Mouse (Mus musculus) lung, adult 2 months (tissue): ENCODE data around the gene Asgr2. TPM values are rescaled to one million over a fixed set of nuclear protein-coding genes. Genes with fewer than 3 reads are reported as not detected.
A peak's percentile ranks its signal among the peaks of the same experiment; 100 is the strongest.

ENCODE experiments used
- DNase-seq: peaks from one replicate; pipeline ENCODE4 v3.0.0; 2022
- H3K4me1 ChIP-seq: fragments of 200-500 bp; 2 replicates; pipeline ENCODE4 v1.6.1; 2011; ENCODE audit warnings: low read length; ENCODE audit not compliant: control insufficient read depth, insufficient read depth
- H3K4me3 ChIP-seq: fragments of 200-500 bp; replicated peaks from 2 replicates; pipeline ENCODE3; 2011; ENCODE audit warnings: low read depth, mild to moderate bottlenecking, control low read depth, low read length; ENCODE audit errors: extremely low read depth
- CTCF ChIP-seq: fragments of 200-500 bp; IDR thresholded peaks from 2 replicates; pipeline ENCODE4 v1.5.1; 2011; ENCODE audit warnings: mild to moderate bottlenecking, low read length, control low read depth; ENCODE audit not compliant: insufficient read depth
- POLR2A ChIP-seq: fragments of 200-500 bp; IDR thresholded peaks from 2 replicates; pipeline ENCODE4 v1.6.1; 2011; ENCODE audit warnings: low read depth, mild to moderate bottlenecking, control low read depth, low read length, borderline replicate concordance; ENCODE audit errors: extremely low read depth
- WGBS: fragments of 180-500 bp; shearing (Covaris S2); methylation state at CpG from one replicate; pipeline ENCODE4 v1.1.7; 2018; 5-methylcytosine and 5-hydroxymethylcytosine counted together
- polyA plus RNA-seq: library from polyadenylated mRNA; depleted of rRNA; stranded (reverse); fragments of >200 nt; gene quantifications from 2 replicates; pipeline ENCODE4 v1.2.3, GENCODE M21; 2012; rRNA removed

Asgr2 gene
- polyA plus RNA-seq = 0.51 and 0.52 TPM in 2 replicates

DNA sequence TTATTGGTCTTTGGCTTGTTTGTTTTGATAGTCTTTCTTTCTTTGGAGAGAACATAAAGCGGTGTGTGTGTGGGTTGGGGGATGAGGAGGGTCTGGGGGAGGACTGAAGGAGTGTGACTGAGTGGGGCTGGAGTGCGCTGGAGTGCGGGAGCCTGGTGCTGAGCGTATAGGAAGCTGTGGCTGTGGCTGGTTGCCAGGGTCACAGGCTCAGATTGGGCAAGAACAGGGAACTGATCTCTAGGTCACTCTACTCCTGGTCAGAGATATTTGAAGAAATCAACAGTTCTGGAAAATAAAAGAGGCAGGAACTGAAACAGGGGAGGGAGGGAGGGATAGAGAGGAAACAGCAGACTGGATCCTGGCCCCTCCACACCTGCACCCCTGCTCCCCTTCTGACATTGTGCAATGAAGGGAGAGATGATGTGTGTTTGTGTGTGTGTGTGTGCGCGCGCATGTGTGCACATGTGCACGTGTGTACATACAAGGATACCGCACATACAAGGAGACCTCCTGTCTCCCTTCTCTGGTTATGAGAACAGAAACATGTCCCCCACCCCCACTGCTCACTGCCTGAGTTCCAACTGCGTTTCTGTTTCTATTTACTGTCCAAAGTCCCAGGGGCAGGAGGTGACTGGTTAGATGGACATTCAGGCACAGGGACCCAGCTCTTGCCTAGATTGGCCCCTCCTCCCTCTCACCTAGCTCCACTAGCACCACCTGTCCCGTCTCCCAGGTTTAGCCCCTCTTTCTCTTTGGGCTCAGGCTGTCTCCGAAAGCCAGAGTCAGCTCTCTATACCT lies at the start of gene Asgr2:
Asgr2 (plus strand) TSS at position 659 of the 798 bp plus-strand sequence.
- Histone ChIP-seq H3K4me3 (no peak within 1 kb of the TSS), H3K4me1 (no peaks in the 10 kb centered on the region)
- 60% methylated on average over 12 of the region's 12 CpGs for whole genome bisulfite sequencing
- peak; percentile 27 for DNase-seq
- TF ChIP-seq CTCF (no peak), POLR2A (no peak)

- WGBS = 88% methylated on average over 7 of the region's 7 CpGs
- H3K4me1 ChIP-seq = no peaks in the 10 kb centered on the region
- no peak for DNase-seq
- TF ChIP-seq POLR2A = no peak
- no peak for TF ChIP-seq CTCF
- no peak overlapping the region for H3K4me3 ChIP-seq
These were observed 48.8 kb upstream of the Asgr2 start for GRCm38 (mm10) chr11:70043665-70044064.

GRCm38 (mm10) chr11:70045435-70045834 lies 47.0 kb upstream of the Asgr2 start:
- 41% methylated on average over 9 of the region's 9 CpGs for WGBS
- no peaks in the 10 kb centered on the region for H3K4me1 ChIP-seq
- TF ChIP-seq POLR2A (no peak), CTCF (no peak)
- no peak overlapping the region for H3K4me3 ChIP-seq
- DNase-seq = no peak

GRCm38 (mm10) chr11:70049366-70049765 lies 43.1 kb upstream of the Asgr2 start:
- TF ChIP-seq CTCF (no peak), POLR2A (no peak)
- Histone ChIP-seq H3K4me3 (no peak overlapping the region), H3K4me1 (no peaks in the 10 kb centered on the region)
- no peak for DNase-seq
- WGBS = 53% methylated on average over 6 of the region's 6 CpGs

GRCm38 (mm10) chr11:70049816-70050215 lies 42.6 kb upstream of the Asgr2 start:
- Histone ChIP-seq H3K4me1 (no peaks in the 10 kb centered on the region), H3K4me3 (no peak overlapping the region)
- TF ChIP-seq POLR2A = no peak
- no peak for TF ChIP-seq CTCF
- 60% methylated on average over 10 of the region's 10 CpGs for WGBS
- DNase-seq = no peak

- WGBS = 50% methylated on average over 7 of the region's 7 CpGs
- Histone ChIP-seq H3K4me3 (no peak overlapping the region), H3K4me1 (no peaks in the 10 kb centered on the region)
- no peak for TF ChIP-seq POLR2A
- TF ChIP-seq CTCF = no peak
- DNase-seq = no peak
These were observed 39.3 kb upstream of the Asgr2 start for GRCm38 (mm10) chr11:70053156-70053555.

- no peak for TF ChIP-seq POLR2A
- no peak for TF ChIP-seq CTCF
- no peaks in the 10 kb centered on the region for H3K4me1 ChIP-seq
- DNase-seq = no peak
- WGBS = 86% methylated on average over 10 of the region's 10 CpGs
- no peak within 1 kb of the TSS for H3K4me3 ChIP-seq
These were observed 38.4 kb upstream of the Asgr2 start, which contains the start of gene Asgr1 for GRCm38 (mm10) chr11:70053898-70054570. Gene Asgr1, plus strand, starts transcription at chr11:70054085.

DNA sequence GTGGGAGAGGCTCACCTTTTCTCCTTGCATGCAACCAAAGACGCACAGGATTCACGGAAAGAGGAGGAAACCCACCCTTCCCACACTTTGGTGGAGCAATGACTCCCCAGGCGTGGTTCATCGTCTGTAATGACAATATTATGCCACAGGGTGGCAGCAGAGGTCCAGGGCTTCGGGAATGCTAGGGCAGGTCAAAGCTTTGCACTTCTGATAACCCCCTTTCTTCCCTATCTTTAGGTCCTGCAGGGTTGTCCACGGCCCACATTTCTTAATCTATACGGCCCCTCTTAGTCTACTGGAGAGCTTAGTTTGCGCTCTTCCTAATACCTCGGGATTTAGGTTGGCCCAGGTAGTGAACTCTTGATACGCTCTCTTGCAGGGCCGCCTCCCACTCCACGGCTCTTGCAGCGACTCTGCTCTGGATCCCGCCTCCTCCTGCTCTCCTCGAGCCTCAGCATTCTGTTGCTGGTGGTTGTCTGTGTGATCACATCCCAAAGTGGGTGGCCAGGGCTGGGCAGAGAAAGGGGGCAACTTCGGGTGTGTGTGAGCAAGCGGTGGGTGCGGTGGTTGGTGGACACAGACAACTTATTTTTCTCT lies 36.7 kb upstream of the Asgr2 start:
- TF ChIP-seq CTCF = peak; percentile 91
- TF ChIP-seq POLR2A = no peak
- DNase-seq = peak; percentile 71
- Histone ChIP-seq H3K4me3 (no peak overlapping the region), H3K4me1 (no peaks in the 10 kb centered on the region)
- 25% methylated on average over 18 of the region's 18 CpGs for WGBS

- WGBS = 83% methylated on average over 9 of the region's 9 CpGs
- Histone ChIP-seq H3K4me1 (no peaks in the 10 kb centered on the region), H3K4me3 (no peak overlapping the region)
- no peak for TF ChIP-seq POLR2A
- TF ChIP-seq CTCF = no peak
- DNase-seq = no peak
These were observed 34.6 kb upstream of the Asgr2 start for GRCm38 (mm10) chr11:70057805-70058204.

DNA sequence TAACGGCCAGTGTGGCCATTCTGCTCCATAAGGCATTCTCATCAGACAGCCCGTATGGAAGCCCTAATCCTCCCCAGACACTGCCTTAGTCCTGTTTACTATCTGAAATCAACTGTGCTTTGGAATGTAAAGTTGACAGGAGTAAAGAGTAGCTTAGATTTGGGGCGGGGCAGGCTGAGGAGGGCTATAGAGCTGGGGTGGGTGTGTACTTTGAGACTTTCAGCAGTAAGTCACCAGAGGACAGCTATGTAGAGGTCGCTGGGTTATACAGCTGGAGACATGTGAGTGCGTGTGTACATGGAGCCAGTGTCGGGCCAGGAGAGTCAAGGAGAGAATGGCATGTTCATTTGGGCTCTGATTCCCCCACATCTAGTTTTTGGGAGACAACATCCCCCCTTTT lies 32.5 kb upstream of the Asgr2 start:
- H3K4me1 ChIP-seq = no peaks in the 10 kb centered on the region
- no peak for DNase-seq
- TF ChIP-seq CTCF = no peak
- no peak for TF ChIP-seq POLR2A
- 44% methylated on average over 6 of the region's 6 CpGs for WGBS
- H3K4me3 ChIP-seq = no peak overlapping the region
